Mouse (Mus musculus) lung, embryonic 16.5 days (tissue): Measurements from ENCODE around the gene Dynlt1c. TPM values are rescaled to one million over a fixed set of nuclear protein-coding genes. Genes with fewer than 3 reads are reported as not detected.
"Not testable (repeated sequence)": the region's sequence is repeated elsewhere in the genome, so short reads cannot be mapped to it uniquely, and the experiment has no call there.

ENCODE experiments used
- ATAC-seq: fragments of 200-750 bp; cut with Nextera tagmentation; 2 replicates; pipeline ENCODE4 v1.8.0; 2017; ENCODE audit warnings: low read depth, mild to moderate bottlenecking, moderate library complexity
- H3K27ac ChIP-seq: fragments of 300-500 bp; sonication (generic); 2 replicates; pipeline ENCODE4 v1.5.1; 2014; ENCODE audit warnings: mild to moderate bottlenecking, control low read depth, low read length
- H3K27me3 ChIP-seq: fragments of 300-500 bp; sonication (generic); 2 replicates; pipeline ENCODE4 v1.6.1; 2014; ENCODE audit warnings: low read depth, low read length, mixed read lengths; ENCODE audit not compliant: control insufficient read depth, insufficient read depth
- H3K36me3 ChIP-seq: fragments of 300-500 bp; sonication (generic); 2 replicates; pipeline ENCODE4 v1.6.1; 2014; ENCODE audit warnings: low read length; ENCODE audit not compliant: control insufficient read depth, insufficient read depth
- H3K4me1 ChIP-seq: fragments of 300-500 bp; sonication (generic); replicated peaks from 2 replicates; pipeline ENCODE4 v1.6.1; 2014; ENCODE audit warnings: low read length, mixed read lengths; ENCODE audit not compliant: control insufficient read depth, insufficient read depth
- H3K4me2 ChIP-seq: fragments of 300-500 bp; sonication (generic); 2 replicates; pipeline ENCODE4 v1.6.1; 2014; ENCODE audit warnings: low read depth, low read length, control low read depth
- H3K4me3 ChIP-seq: fragments of 300-500 bp; sonication (generic); 2 replicates; pipeline ENCODE4 v1.5.1; 2014; ENCODE audit warnings: mild to moderate bottlenecking, low read length, control low read depth
- H3K9ac ChIP-seq: fragments of 300-500 bp; sonication (generic); 2 replicates; pipeline ENCODE4 v1.6.1; 2014; ENCODE audit warnings: low read length, control low read depth
- H3K9me3 ChIP-seq: fragments of 300-500 bp; sonication (generic); 2 replicates; pipeline ENCODE4 v1.6.1; 2016; ENCODE audit warnings: low read length; ENCODE audit not compliant: control insufficient read depth
- WGBS: fragments of 180-500 bp; shearing (Covaris S2); extraction: QIAGEN DNeasy Blood & Tissue Kit; methylation state at CpG from one replicate; pipeline ENCODE4 v1.1.7; 2014; 5-methylcytosine and 5-hydroxymethylcytosine counted together
- polyA plus RNA-seq: library from polyadenylated mRNA; unstranded; fragments of >200 nt; fragmentation: Nextera tagmentation; extraction: Ambion mirVana; gene quantifications from 2 replicates; pipeline ENCODE4 v1.2.1, GENCODE M21; 2015

Gene Dynlt1c
- polyA plus RNA-seq, 1 experiment from 2014 or later, result 36.8 TPM

- not testable (repeated sequence) for H3K9me3 ChIP-seq, H3K9ac ChIP-seq, H3K4me2 ChIP-seq, ATAC-seq, H3K27ac ChIP-seq, H3K36me3 ChIP-seq, H3K4me3 ChIP-seq, H3K4me1 ChIP-seq, H3K27me3 ChIP-seq
- WGBS, result 92% methylated on average over 6 of the region's 6 CpGs
These were observed 31.4 kb downstream of the Dynlt1c start for GRCm38 (mm10) chr17:6632850-6633249.

- H3K9ac ChIP-seq, H3K27me3 ChIP-seq, H3K36me3 ChIP-seq, H3K4me2 ChIP-seq, ATAC-seq, H3K4me1 ChIP-seq, H3K9me3 ChIP-seq, H3K27ac ChIP-seq, H3K4me3 ChIP-seq: not testable (repeated sequence)
- 63% methylated on average over 1 of the region's 4 CpGs for WGBS
These were observed 34.3 kb downstream of the Dynlt1c start for GRCm38 (mm10) chr17:6635781-6636180.

GRCm38 (mm10) chr17:6636861-6637260 lies 35.4 kb downstream of the Dynlt1c start:
- Histone ChIP-seq H3K9ac (no peak overlapping the region), H3K4me1 (no peaks in the 10 kb centered on the region), H3K4me3 (no peak overlapping the region), H3K36me3 (no peaks in the 10 kb centered on the region), H3K9me3 (no peaks in the 10 kb centered on the region), H3K4me2 (no peak overlapping the region), H3K27me3 (no peaks in the 10 kb centered on the region), H3K27ac (no peak overlapping the region)
- no peak for ATAC-seq
- WGBS, result 69% methylated on average over 5 of the region's 5 CpGs

GRCm38 (mm10) chr17:6637434-6637833 lies 36.0 kb downstream of the Dynlt1c start:
- not testable (repeated sequence) for H3K9me3 ChIP-seq, H3K27me3 ChIP-seq, ATAC-seq, H3K9ac ChIP-seq, H3K4me2 ChIP-seq, H3K4me1 ChIP-seq, H3K36me3 ChIP-seq, H3K4me3 ChIP-seq, H3K27ac ChIP-seq
- 93% methylated on average over 4 of the region's 4 CpGs for WGBS

GRCm38 (mm10) chr17:6638444-6638843 lies 37.0 kb downstream of the Dynlt1c start:
- ATAC-seq, H3K27me3 ChIP-seq, H3K9me3 ChIP-seq, H3K27ac ChIP-seq, H3K36me3 ChIP-seq, H3K4me1 ChIP-seq, H3K4me3 ChIP-seq, H3K9ac ChIP-seq, H3K4me2 ChIP-seq: not testable (repeated sequence)
- 86% methylated on average over 7 of the region's 8 CpGs for WGBS

GRCm38 (mm10) chr17:6639486-6639885 lies 38.0 kb downstream of the Dynlt1c start:
- not testable (repeated sequence) for H3K4me3 ChIP-seq, H3K27me3 ChIP-seq, H3K9ac ChIP-seq, H3K4me1 ChIP-seq, H3K36me3 ChIP-seq, H3K4me2 ChIP-seq, ATAC-seq, H3K9me3 ChIP-seq, H3K27ac ChIP-seq
- 92% methylated on average over 13 of the region's 21 CpGs for WGBS

GRCm38 (mm10) chr17:6640044-6640637 lies 38.7 kb downstream of the Dynlt1c start:
- H3K4me2 ChIP-seq, H3K4me1 ChIP-seq, H3K9ac ChIP-seq, H3K36me3 ChIP-seq, H3K4me3 ChIP-seq, H3K27ac ChIP-seq, H3K9me3 ChIP-seq, H3K27me3 ChIP-seq: not testable (repeated sequence)
- 89% methylated on average over 10 of the region's 10 CpGs for WGBS
- ATAC-seq, result peak; percentile 8; the same call in 1 of the 2 replicates

GRCm38 (mm10) chr17:6640771-6641429 lies 39.4 kb downstream of the Dynlt1c start:
- H3K4me3 ChIP-seq, H3K9me3 ChIP-seq: not testable (repeated sequence)
- ATAC-seq, result peak; percentile 94

GRCm38 (mm10) chr17:6644210-6644609 lies 42.7 kb downstream of the Dynlt1c start:
- 87% methylated on average over 9 of the region's 9 CpGs for WGBS
- H3K27ac ChIP-seq, H3K9me3 ChIP-seq, H3K36me3 ChIP-seq, H3K4me1 ChIP-seq, H3K27me3 ChIP-seq, H3K4me3 ChIP-seq, ATAC-seq, H3K4me2 ChIP-seq, H3K9ac ChIP-seq: not testable (repeated sequence)

More at GRCm38 (mm10) chr17:6640771-6641429, 39.4 kb downstream of the Dynlt1c start:
- H3K4me2 ChIP-seq, H3K4me1 ChIP-seq, H3K27me3 ChIP-seq, H3K36me3 ChIP-seq, H3K9ac ChIP-seq: not testable (repeated sequence)
- peak overlapping the region; percentile 75 for H3K27ac ChIP-seq
- WGBS, result 48% methylated on average over 14 of the region's 14 CpGs
